Mouse (Mus musculus): ENCODE data around the gene Gm16181.
A peak's percentile ranks its signal among the peaks of the same experiment; 100 is the strongest.

- peak; percentile 81 for TF ChIP-seq POLR2A (IDR thresholded peaks at IDR 0.05; ENCODE audit: control insufficient read depth, extremely low read depth, insufficient read depth, low read length, poor library complexity)
- 0 out of 2 replicates have a peak, but pooled peaks have one; percentile 18 for TF ChIP-seq CTCF (IDR thresholded peaks at IDR 0.05; ENCODE audit: borderline replicate concordance, control insufficient read depth, extremely low read depth, insufficient read depth, low read length, poor library complexity)
Measured at GRCm38 (mm10) chr17:35201787-35202186, 18.8 kb upstream of the Gm16181 start, which contains the start of gene Tnf.

All from thymus, adult 2 months (tissue).